In the genomic region with DNA sequence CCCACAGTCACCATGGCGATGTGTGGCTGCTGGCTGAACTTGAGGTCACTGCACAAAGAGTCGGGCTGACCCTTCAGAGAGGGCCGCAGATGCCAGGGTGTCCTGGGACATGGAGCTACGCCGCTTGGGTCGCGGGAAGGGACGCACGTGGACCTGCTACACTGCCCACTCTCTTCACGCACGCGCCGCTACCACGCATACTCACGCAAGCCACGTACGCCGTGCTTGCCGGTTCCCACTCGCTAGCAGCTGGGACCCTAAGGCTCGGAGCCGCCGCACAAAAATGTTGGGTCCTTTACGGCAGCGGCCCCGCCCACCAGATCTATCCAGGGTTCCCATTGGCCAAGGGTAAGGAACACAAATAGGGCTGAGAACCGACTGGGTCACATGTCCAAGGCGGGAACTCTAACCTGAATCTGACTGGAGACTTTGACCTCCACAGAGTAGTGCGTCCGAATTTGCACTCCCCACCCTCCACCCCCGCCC, we compare ENCODE assay signal across 7 mouse cellular contexts. TPM values are rescaled to one million over a fixed set of nuclear protein-coding genes. Genes with fewer than 3 reads are reported as not detected.
DNase-seq lines count a peak whose midpoint lies in the region; ATAC-seq and TF ChIP-seq lines count a peak whose summit lies in the region.

TSS of gene Abcb6 (minus strand) at position 288 of the 486 bp plus-strand sequence.

- no peaks in the 10 kb centered on the region for H3K27me3 ChIP-seq in embryonic facial prominence, embryonic 11.5 days (ENCODE audit: control insufficient read depth, insufficient read depth, low read length)
- no peaks in the 10 kb centered on the region for H3K27me3 ChIP-seq in limb, embryonic 11.5 days (ENCODE audit: control insufficient read depth, insufficient read depth, low read length)
- no peaks in the 10 kb centered on the region for H3K27me3 ChIP-seq in midbrain, embryonic 14.5 days (ENCODE audit: control insufficient read depth, insufficient read depth, low read length)
- no peaks in the 10 kb centered on the region for H3K27me3 ChIP-seq in spleen, adult 2 months (ENCODE audit: control insufficient read depth, insufficient read depth, low read length)

- no peak for TF ChIP-seq POLR2A in spleen, adult 2 months (IDR thresholded peaks at IDR 0.05; ENCODE audit: low read depth, low read length)

- WGBS in embryonic facial prominence, embryonic 11.5 days = under 1% methylated on average over 31 of the region's 31 CpGs
- WGBS in limb, embryonic 11.5 days = under 1% methylated on average over 31 of the region's 31 CpGs
- WGBS in midbrain, embryonic 14.5 days = under 1% methylated on average over 31 of the region's 31 CpGs
- under 1% methylated on average over 31 of the region's 31 CpGs for WGBS in spleen, adult 2 months

- H3K9me3 ChIP-seq in embryonic facial prominence, embryonic 11.5 days (replicated peaks; ENCODE audit: control insufficient read depth, low read length) = no peaks in the 10 kb centered on the region
- H3K9me3 ChIP-seq in limb, embryonic 11.5 days (ENCODE audit: control insufficient read depth, low read length) = no peaks in the 10 kb centered on the region
- no peaks in the 10 kb centered on the region for H3K9me3 ChIP-seq in midbrain, embryonic 14.5 days (ENCODE audit: control insufficient read depth, low read length)

- peaks cover 2% of the 10 kb centered on the region for H3K36me3 ChIP-seq in embryonic facial prominence, embryonic 11.5 days (replicated peaks; ENCODE audit: control insufficient read depth, insufficient read depth, low read depth, low read length)
- H3K36me3 ChIP-seq in limb, embryonic 11.5 days (ENCODE audit: control insufficient read depth, insufficient read depth, low read length) = peaks cover 10% of the 10 kb centered on the region
- H3K36me3 ChIP-seq in midbrain, embryonic 14.5 days (ENCODE audit: control insufficient read depth, insufficient read depth, low read length) = peaks cover 62% of the 10 kb centered on the region
- peaks cover 12% of the 10 kb centered on the region for H3K36me3 ChIP-seq in spleen, adult 2 months (ENCODE audit: control insufficient read depth, insufficient read depth, low read length)

- H3K4me3 ChIP-seq in embryonic facial prominence, embryonic 11.5 days (ENCODE audit: low read depth, low read length) = peak within 1 kb of the TSS; percentile 60
- peak within 1 kb of the TSS; percentile 67 for H3K4me3 ChIP-seq in limb, embryonic 11.5 days (ENCODE audit: low read depth, low read length)
- H3K4me3 ChIP-seq in midbrain, embryonic 14.5 days (replicated peaks; ENCODE audit: low read depth, low read length) = peak within 1 kb of the TSS; percentile 55
- H3K4me3 ChIP-seq in spleen, adult 2 months (ENCODE audit: extremely low read depth, insufficient read depth, insufficient read length) = peak within 1 kb of the TSS; percentile 75

- 0 out of 2 replicates have a peak, but pooled peaks cover 3% of the 10 kb centered on the region for H3K4me1 ChIP-seq in embryonic facial prominence, embryonic 11.5 days (ENCODE audit: control insufficient read depth, insufficient read depth, low read length)
- H3K4me1 ChIP-seq in limb, embryonic 11.5 days (ENCODE audit: control insufficient read depth, insufficient read depth, low read length) = peaks cover 7% of the 10 kb centered on the region
- peaks cover 16% of the 10 kb centered on the region for H3K4me1 ChIP-seq in midbrain, embryonic 14.5 days (ENCODE audit: control insufficient read depth, insufficient read depth, low read length)
- peaks cover 8% of the 10 kb centered on the region for H3K4me1 ChIP-seq in spleen, adult 2 months (ENCODE audit: control insufficient read depth, insufficient read depth, insufficient read length)

- peak; percentile 93 for DNase-seq in adrenal gland, postnatal 14 days
- peak; percentile 94 for DNase-seq in embryonic facial prominence, embryonic 11.5 days (ENCODE audit: low spot score)
- peak; percentile 99 for DNase-seq in heart, adult 11 months
- DNase-seq in kidney, adult 18-20 months = peak; percentile 92
- DNase-seq in limb, embryonic 11.5 days (ENCODE audit: low spot score) = peak; percentile 91
- peak; percentile 96 for DNase-seq in midbrain, embryonic 14.5 days
- DNase-seq in spleen, adult 2 months (ENCODE audit: low read depth in 1 of 2, low spot score in 2 of 2) = peak; percentile 55 to 79

- peak; percentile 91 for ATAC-seq in embryonic facial prominence, embryonic 11.5 days (replicated peaks; ENCODE audit: insufficient number of reproducible peaks, low FRiP score, low TSS enrichment, low read depth)
- ATAC-seq in limb, embryonic 11.5 days (ENCODE audit: insufficient number of reproducible peaks, low FRiP score, low TSS enrichment, low read depth) = peak; percentile 88
- ATAC-seq in midbrain, embryonic 14.5 days (ENCODE audit: low FRiP score, low TSS enrichment) = peak; percentile 94

- H3K27ac ChIP-seq in embryonic facial prominence, embryonic 11.5 days (replicated peaks; ENCODE audit: low read depth, low read length) = no peak within 1 kb of the TSS; the same call in 1 of the 2 replicates
- 0 out of 2 replicates have a peak within 1 kb of the TSS, but pooled peaks have one; percentile 30 for H3K27ac ChIP-seq in limb, embryonic 11.5 days (replicated peaks; ENCODE audit: low read depth, low read length)
- peak within 1 kb of the TSS; percentile 57; the same call in 1 of the 2 replicates for H3K27ac ChIP-seq in midbrain, embryonic 14.5 days (replicated peaks; ENCODE audit: low read depth, low read length)
- H3K27ac ChIP-seq in spleen, adult 2 months (ENCODE audit: insufficient read depth, low read length) = peak within 1 kb of the TSS; percentile 41; the same call in 1 of the 2 replicates

- peak within 1 kb of the TSS; percentile 96 for H3K4me2 ChIP-seq in embryonic facial prominence, embryonic 11.5 days (ENCODE audit: low read depth, low read length)
- peak within 1 kb of the TSS; percentile 99 for H3K4me2 ChIP-seq in limb, embryonic 11.5 days (ENCODE audit: low read depth, severe bottlenecking)
- peak within 1 kb of the TSS; percentile 100 for H3K4me2 ChIP-seq in midbrain, embryonic 14.5 days (ENCODE audit: low read length)

- TF ChIP-seq CTCF in spleen, adult 2 months (IDR thresholded peaks at IDR 0.05; ENCODE audit: extremely low read depth, insufficient read depth, insufficient read length, insufficient replicate concordance) = no peak

- H3K9ac ChIP-seq in embryonic facial prominence, embryonic 11.5 days (replicated peaks; ENCODE audit: low read length) = peak within 1 kb of the TSS; percentile 70
- H3K9ac ChIP-seq in limb, embryonic 11.5 days (ENCODE audit: low read length) = peak within 1 kb of the TSS; percentile 65
- peak within 1 kb of the TSS; percentile 61 for H3K9ac ChIP-seq in midbrain, embryonic 14.5 days (replicated peaks; ENCODE audit: low read length)

RNA-seq across cellular contexts. Expression of gene Abcb6, which starts in this region (rescaled TPM):
- 37.0 and 44.5 TPM in 2 replicates for total RNA-seq in adrenal gland, postnatal 14 days (2021)
- polyA plus RNA-seq in embryonic facial prominence, embryonic 11.5 days (2014; fragmentation: Nextera tagmentation; extraction: Ambion mirVana) = 24.4 and 24.9 TPM in 2 replicates
- polyA plus RNA-seq in limb, embryonic 11.5 days (2014; fragmentation: Nextera tagmentation; extraction: Ambion mirVana) = 24.8 and 28.1 TPM in 2 replicates
- polyA plus RNA-seq in midbrain, embryonic 14.5 days (2014; fragmentation: Nextera tagmentation; extraction: Ambion mirVana) = 35.5 and 36.3 TPM in 2 replicates
- 14.0 and 15.7 TPM in 2 replicates for polyA plus RNA-seq in spleen, adult 2 months (2012; rRNA removed)
